Mouse (Mus musculus) heart, postnatal 0 days (tissue): ENCODE data around the gene Colq. TPM values are rescaled to one million over a fixed set of nuclear protein-coding genes. Genes with fewer than 3 reads are reported as not detected.

Experiments
- ATAC-seq: fragments of 200-750 bp; cut with Nextera tagmentation; 2 replicates; pipeline ENCODE4 v1.8.0; 2017; ENCODE audit warnings: low read depth, moderate number of reproducible peaks, moderate library complexity; ENCODE audit not compliant: insufficient read depth
- DNase-seq: peaks from one replicate; pipeline ENCODE4 v3.0.0-alpha.2; 2016; ENCODE audit warnings: low spot score
- H3K27ac ChIP-seq: fragments of 300-500 bp; sonication (generic); 2 replicates; pipeline ENCODE4 v1.5.1; 2014; ENCODE audit warnings: low read depth, mild to moderate bottlenecking
- H3K27me3 ChIP-seq: fragments of 300-500 bp; sonication (generic); 2 replicates; pipeline ENCODE4 v1.6.1; 2014; ENCODE audit warnings: low read length, mixed read lengths; ENCODE audit not compliant: control insufficient read depth, insufficient read depth
- H3K36me3 ChIP-seq: fragments of 300-500 bp; sonication (generic); replicated peaks from 2 replicates; pipeline ENCODE4 v1.6.1; 2014; ENCODE audit warnings: low read length, mixed read lengths; ENCODE audit not compliant: control insufficient read depth, insufficient read depth
- H3K4me1 ChIP-seq: fragments of 300-500 bp; sonication (generic); 2 replicates; pipeline ENCODE4 v1.6.1; 2014; ENCODE audit warnings: antibody characterized with exemption; ENCODE audit not compliant: control insufficient read depth, insufficient read depth
- H3K4me2 ChIP-seq: fragments of 300-500 bp; sonication (generic); 2 replicates; pipeline ENCODE4 v1.6.1; 2014; ENCODE audit warnings: low read depth, mild to moderate bottlenecking, low read length, moderate library complexity
- H3K4me3 ChIP-seq: fragments of 300-500 bp; sonication (generic); 2 replicates; pipeline ENCODE4 v1.5.1; 2014; ENCODE audit warnings: low read depth, low read length
- H3K9ac ChIP-seq: fragments of 300-500 bp; sonication (generic); replicated peaks from 2 replicates; pipeline ENCODE4 v1.6.1; 2014; ENCODE audit warnings: low read depth, low read length, mixed read lengths
- H3K9me3 ChIP-seq: fragments of 300-500 bp; sonication (generic); replicated peaks from 2 replicates; pipeline ENCODE4 v1.6.1; 2016; ENCODE audit warnings: low read length; ENCODE audit not compliant: control insufficient read depth
- CTCF ChIP-seq: IDR thresholded peaks from 2 replicates; pipeline ENCODE4 v1.5.1; 2016; ENCODE audit warnings: antibody characterized with exemption, control low read depth, low read depth
- EP300 ChIP-seq: IDR thresholded peaks from 2 replicates; pipeline ENCODE4 v1.6.1; 2016; ENCODE audit warnings: antibody characterized with exemption, low read depth
- WGBS: fragments of 180-500 bp; shearing (Covaris S2); extraction: QIAGEN DNeasy Blood & Tissue Kit; methylation state at CpG from one replicate; pipeline ENCODE4 v1.1.7; 2014; 5-methylcytosine and 5-hydroxymethylcytosine counted together
- polyA plus RNA-seq: library from polyadenylated mRNA; unstranded; fragments of >200 nt; fragmentation: Nextera tagmentation; extraction: Ambion mirVana; gene quantifications from 2 replicates; pipeline ENCODE4 v1.2.1, GENCODE M21; 2015
- total RNA-seq: library from RNA; depleted of rRNA; stranded (reverse); fragments of >200 nt; gene quantifications from 2 replicates; pipeline ENCODE4 v1.2.3, GENCODE M21; 2014; ENCODE audit warnings: low replicate concordance

Colq gene
- total and polyA plus RNA-seq, 2 experiments from 2014 or later: 7.5 to 13.8 TPM

- Histone ChIP-seq H3K4me2 (no peak overlapping the region), H3K27me3 (no peaks in the 10 kb centered on the region), H3K4me1 (no peaks in the 10 kb centered on the region), H3K9ac (no peak overlapping the region), H3K36me3 (no peaks in the 10 kb centered on the region), H3K9me3 (no peaks in the 10 kb centered on the region), H3K4me3 (no peak overlapping the region), H3K27ac (no peak overlapping the region)
- WGBS: 86% methylated on average over 7 of the region's 9 CpGs
- TF ChIP-seq CTCF: no peak
- DNase-seq (no peak), ATAC-seq (no peak)
Observed at GRCm38 (mm10) chr14:31583082-31583481, 8.1 kb downstream of the Colq start.

GRCm38 (mm10) chr14:31577966-31578735, 13.0 kb downstream of the Colq start:
- H3K4me2 ChIP-seq: peak overlapping the region; percentile 60
- 0 out of 2 replicates have a peak, but pooled peaks cover 13% of the 10 kb centered on the region for H3K4me1 ChIP-seq
- H3K27ac ChIP-seq: peak overlapping the region; percentile 78
- no peaks in the 10 kb centered on the region for H3K36me3 ChIP-seq
- H3K9me3 ChIP-seq: no peaks in the 10 kb centered on the region
- H3K9ac ChIP-seq: no peak overlapping the region
- no peaks in the 10 kb centered on the region for H3K27me3 ChIP-seq
- no peak for ATAC-seq
- peak; percentile 10 for DNase-seq
- WGBS: 20% methylated on average over 9 of the region's 9 CpGs
- TF ChIP-seq CTCF: no peak
- TF ChIP-seq EP300: no peak
- H3K4me3 ChIP-seq: no peak overlapping the region; the same call in 1 of the 2 replicates

GRCm38 (mm10) chr14:31576846-31577697, 14.1 kb downstream of the Colq start:
- 12% methylated on average over 10 of the region's 10 CpGs for WGBS
- Histone ChIP-seq H3K4me1 (0 out of 2 replicates have a peak, but pooled peaks cover 13% of the 10 kb centered on the region), H3K4me2 (peak overlapping the region; percentile 60), H3K36me3 (no peaks in the 10 kb centered on the region), H3K4me3 (peak overlapping the region; percentile 38), H3K9ac (peak overlapping the region; percentile 44; the same call in 1 of the 2 replicates), H3K27me3 (no peaks in the 10 kb centered on the region), H3K27ac (peak overlapping the region; percentile 78), H3K9me3 (no peaks in the 10 kb centered on the region)
- ATAC-seq: peak; percentile 72
- TF ChIP-seq CTCF (no peak), EP300 (no peak)
- DNase-seq: peak; percentile 58

GRCm38 (mm10) chr14:31575866-31576265, 15.3 kb downstream of the Colq start:
- Histone ChIP-seq H3K4me2 (peak overlapping the region; percentile 60), H3K27me3 (no peaks in the 10 kb centered on the region), H3K9ac (peak overlapping the region; percentile 27; the same call in 1 of the 2 replicates), H3K9me3 (no peaks in the 10 kb centered on the region), H3K4me3 (peak overlapping the region; percentile 38), H3K4me1 (peaks cover 17% of the 10 kb centered on the region), H3K36me3 (no peaks in the 10 kb centered on the region), H3K27ac (peak overlapping the region; percentile 78)
- DNase-seq (peak; percentile 30), ATAC-seq (0 out of 2 replicates have a peak, but pooled peaks have one; percentile 7)
- TF ChIP-seq EP300: no peak
- TF ChIP-seq CTCF: no peak
- 37% methylated on average over 9 of the region's 9 CpGs for WGBS

- ATAC-seq (no peak), DNase-seq (no peak)
- Histone ChIP-seq H3K4me3 (peak overlapping the region; percentile 38; the same call in 1 of the 2 replicates), H3K9ac (peak overlapping the region; percentile 27; the same call in 1 of the 2 replicates), H3K9me3 (no peaks in the 10 kb centered on the region), H3K4me1 (peaks cover 25% of the 10 kb centered on the region), H3K27ac (no peak overlapping the region), H3K36me3 (no peaks in the 10 kb centered on the region), H3K4me2 (peak overlapping the region; percentile 60), H3K27me3 (no peaks in the 10 kb centered on the region)
- 79% methylated on average over 18 of the region's 18 CpGs for WGBS
- no peak for TF ChIP-seq EP300
- no peak for TF ChIP-seq CTCF
Observed at GRCm38 (mm10) chr14:31574903-31575665, 16.1 kb downstream of the Colq start.
